Mouse (Mus musculus) frontal cortex, postnatal 10 days (tissue): ENCODE results near the gene Slc13a1.
A peak's percentile ranks its signal among the peaks of the same experiment; 100 is the strongest.

Experiments used
- DNase-seq, 2 experiments: peaks; one replicate each; pipeline ENCODE4 v3.0.0; 2022; ENCODE audit warnings: low spot score in 2 of 2, mixed read lengths in 1 of 2

Slc13a1 gene

GRCm38 (mm10) chr6:24076089-24076488 lies 91.8 kb downstream of the Slc13a1 start:
- DNase-seq: peak in 1 of 2 experiments; percentile 4

- DNase-seq: no peak
These were observed 95.1 kb downstream of the Slc13a1 start for GRCm38 (mm10) chr6:24072804-24073203.

- no peak for DNase-seq
These were observed 108.1 kb downstream of the Slc13a1 start for GRCm38 (mm10) chr6:24059754-24060153.

GRCm38 (mm10) chr6:24055086-24055485 lies 112.8 kb downstream of the Slc13a1 start:
- DNase-seq: no peak

GRCm38 (mm10) chr6:24054086-24054710 lies 113.7 kb downstream of the Slc13a1 start:
- DNase-seq: no peak

GRCm38 (mm10) chr6:24047014-24047770 lies 120.7 kb downstream of the Slc13a1 start:
- no peak for DNase-seq

GRCm38 (mm10) chr6:24043496-24043895 lies 124.4 kb downstream of the Slc13a1 start:
- DNase-seq: no peak
